ENCODE assay signal across 8 mouse cellular contexts in the genomic region with DNA sequence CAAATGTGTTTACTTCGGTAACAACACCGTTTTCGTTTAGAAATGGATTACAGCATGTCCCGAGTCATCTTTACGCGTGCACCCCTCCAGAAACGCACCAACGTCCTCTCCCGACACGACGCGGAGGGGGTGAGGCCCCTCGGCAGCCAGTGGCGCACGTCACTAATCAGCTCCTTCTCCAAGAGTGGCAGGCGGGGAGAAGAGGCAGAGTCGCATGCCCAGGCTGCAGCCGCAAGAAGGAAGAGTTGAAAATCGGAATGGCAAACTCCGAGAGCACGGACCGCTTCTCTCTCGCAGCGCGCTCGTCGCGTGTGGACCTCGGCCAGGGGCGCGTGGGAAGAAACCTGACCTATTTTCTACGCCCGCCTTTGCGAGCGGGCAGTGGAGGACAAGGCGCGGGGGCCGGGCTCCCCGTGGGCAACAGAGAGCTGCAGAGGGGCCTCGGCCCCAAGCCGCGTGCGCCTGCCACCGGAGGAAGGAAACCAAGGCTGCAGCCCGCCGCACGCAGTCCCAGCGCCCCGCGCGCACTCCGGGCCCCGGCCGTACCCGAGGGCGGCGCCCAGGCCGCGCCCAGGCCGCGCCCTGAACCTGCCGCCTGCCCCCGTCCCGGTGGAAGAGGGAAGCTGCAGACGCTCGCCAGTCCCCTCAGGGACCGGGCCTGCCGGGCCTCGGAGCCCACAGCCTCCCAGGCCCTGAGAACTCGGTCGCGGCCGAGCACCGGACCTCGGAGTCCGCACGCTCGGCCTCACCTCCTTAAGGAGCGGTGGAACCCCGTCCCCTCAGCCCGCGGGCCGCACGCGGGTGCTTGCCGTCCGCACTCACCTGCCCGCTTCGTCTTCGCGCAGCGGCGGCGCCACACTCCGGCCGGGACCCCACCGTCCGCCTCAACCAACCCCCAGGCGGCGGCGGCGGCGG. TPM values are rescaled to one million over a fixed set of nuclear protein-coding genes. Genes with fewer than 3 reads are reported as not detected.
DNase-seq lines count a peak whose midpoint lies in the region; ATAC-seq and TF ChIP-seq lines count a peak whose summit lies in the region.

No protein-coding gene starts in this region.

- no peak for TF ChIP-seq POLR2A in spleen, adult 2 months (IDR thresholded peaks at IDR 0.05; ENCODE audit: low read depth, low read length)

- peaks cover 18% of the 10 kb centered on the region for H3K4me1 ChIP-seq in intestine, embryonic 15.5 days (replicated peaks)
- H3K4me1 ChIP-seq in limb, embryonic 10.5 days: peaks cover 32% of the 10 kb centered on the region
- H3K4me1 ChIP-seq in midbrain, embryonic 11.5 days (ENCODE audit: control insufficient read depth, insufficient read depth, low read length): peaks cover 13% of the 10 kb centered on the region
- H3K4me1 ChIP-seq in spleen, adult 2 months (ENCODE audit: control insufficient read depth, insufficient read depth, insufficient read length): peaks cover 7% of the 10 kb centered on the region

- H3K27ac ChIP-seq in intestine, embryonic 15.5 days: peak overlapping the region; percentile 89
- peak overlapping the region; percentile 94 for H3K27ac ChIP-seq in limb, embryonic 10.5 days
- H3K27ac ChIP-seq in midbrain, embryonic 11.5 days (ENCODE audit: low read depth, low read length): peak overlapping the region; percentile 57
- H3K27ac ChIP-seq in spleen, adult 2 months (ENCODE audit: insufficient read depth, low read length): peak overlapping the region; percentile 95

- peak overlapping the region; percentile 75 for H3K4me3 ChIP-seq in intestine, embryonic 15.5 days (replicated peaks)
- peak overlapping the region; percentile 97 for H3K4me3 ChIP-seq in limb, embryonic 10.5 days
- peak overlapping the region; percentile 99 for H3K4me3 ChIP-seq in midbrain, embryonic 11.5 days (ENCODE audit: low read depth, low read length)
- H3K4me3 ChIP-seq in spleen, adult 2 months (ENCODE audit: extremely low read depth, insufficient read depth, insufficient read length): peak overlapping the region; percentile 100

- no peaks in the 10 kb centered on the region for H3K9me3 ChIP-seq in intestine, embryonic 15.5 days
- H3K9me3 ChIP-seq in limb, embryonic 10.5 days (replicated peaks): no peaks in the 10 kb centered on the region
- no peaks in the 10 kb centered on the region for H3K9me3 ChIP-seq in midbrain, embryonic 11.5 days (ENCODE audit: control insufficient read depth, low read length)

- H3K4me2 ChIP-seq in intestine, embryonic 15.5 days (replicated peaks): peak overlapping the region; percentile 70
- H3K4me2 ChIP-seq in midbrain, embryonic 11.5 days: peak overlapping the region; percentile 92

- TF ChIP-seq CTCF in spleen, adult 2 months (IDR thresholded peaks at IDR 0.05; ENCODE audit: extremely low read depth, insufficient read depth, insufficient read length, insufficient replicate concordance): no peak

- H3K36me3 ChIP-seq in intestine, embryonic 15.5 days: 0 out of 2 replicates have a peak, but pooled peaks cover 4% of the 10 kb centered on the region
- H3K36me3 ChIP-seq in limb, embryonic 10.5 days: peaks cover 18% of the 10 kb centered on the region
- no peaks in the 10 kb centered on the region for H3K36me3 ChIP-seq in midbrain, embryonic 11.5 days (ENCODE audit: control insufficient read depth, insufficient read depth, low read length)
- H3K36me3 ChIP-seq in spleen, adult 2 months (ENCODE audit: control insufficient read depth, insufficient read depth, low read length): peaks cover 4% of the 10 kb centered on the region; the same call in 1 of the 2 replicates

- H3K9ac ChIP-seq in intestine, embryonic 15.5 days: peak overlapping the region; percentile 82
- H3K9ac ChIP-seq in midbrain, embryonic 11.5 days (ENCODE audit: low read length): peak overlapping the region; percentile 94

- peak; percentile 4 to 8 for DNase-seq in monocyte, adult 2 months (ENCODE audit: low read depth in 1 of 2, low spot score in 2 of 2)
- peak; percentile 52 to 61 for DNase-seq in cerebellum, postnatal 36 days
- peak; percentile 61 for DNase-seq in gastrocnemius, postnatal 10 days
- DNase-seq in limb, embryonic 10.5 days (ENCODE audit: low spot score): peak; percentile 64
- peak; percentile 93 for DNase-seq in midbrain, embryonic 11.5 days (ENCODE audit: low spot score, missing footprints)
- peak; percentile 15 to 43 for DNase-seq in spleen, adult 2 months (ENCODE audit: low read depth in 1 of 2, low spot score in 2 of 2)

- WGBS in intestine, embryonic 15.5 days: under 1% methylated on average over 101 of the region's 103 CpGs
- WGBS in limb, embryonic 10.5 days: under 1% methylated on average over 103 of the region's 103 CpGs
- WGBS in midbrain, embryonic 11.5 days: under 1% methylated on average over 88 of the region's 103 CpGs
- under 1% methylated on average over 102 of the region's 103 CpGs for WGBS in spleen, adult 2 months

- no peaks in the 10 kb centered on the region for H3K27me3 ChIP-seq in intestine, embryonic 15.5 days (replicated peaks)
- no peaks in the 10 kb centered on the region for H3K27me3 ChIP-seq in limb, embryonic 10.5 days (ENCODE audit: low read depth, poor library complexity, severe bottlenecking)
- no peaks in the 10 kb centered on the region for H3K27me3 ChIP-seq in midbrain, embryonic 11.5 days (ENCODE audit: control insufficient read depth, insufficient read depth, low read length)
- H3K27me3 ChIP-seq in spleen, adult 2 months (ENCODE audit: control insufficient read depth, insufficient read depth, low read length): no peaks in the 10 kb centered on the region

- ATAC-seq in monocyte, adult 5-6 weeks (replicated peaks; ENCODE audit: insufficient number of reproducible peaks, low FRiP score, low TSS enrichment, poor library complexity, severe bottlenecking): no peak
- peak; percentile 73 for ATAC-seq in intestine, embryonic 15.5 days
- ATAC-seq in midbrain, embryonic 11.5 days (ENCODE audit: low FRiP score): no peak; the same call in none of the 2 replicates

RNA-seq across cellular contexts. Expression of a gene that starts 0.5 kb away (rescaled TPM):
- 101 to 135 TPM (median 121 TPM) in 3 replicates for total RNA-seq in monocyte, adult 5-6 weeks (2017)
- total RNA-seq in gastrocnemius, postnatal 10 days (2021): 10 to 100 TPM; 82.7 to 91.8 TPM
- polyA plus RNA-seq in intestine, embryonic 15.5 days (2015; fragmentation: Nextera tagmentation; extraction: Ambion mirVana): 91.7 and 97.9 TPM in 2 replicates
- 71.4 and 76.9 TPM in 2 replicates for polyA plus RNA-seq in limb, embryonic 10.5 days (2016; fragmentation: Nextera tagmentation; extraction: Ambion mirVana)
- polyA plus RNA-seq in midbrain, embryonic 11.5 days (2014; fragmentation: Nextera tagmentation; extraction: Ambion mirVana): 83.3 and 92.0 TPM in 2 replicates
- polyA plus RNA-seq in spleen, adult 2 months (2012; rRNA removed): 8.2 and 9.6 TPM in 2 replicates

RNA-seq across cellular contexts. Expression of a gene that starts 0.8 kb away (rescaled TPM):
- total RNA-seq in monocyte, adult 5-6 weeks (2017): 22.4 to 31.4 TPM (median 26.9 TPM) in 3 replicates
- total RNA-seq in gastrocnemius, postnatal 10 days (2021): 10 to 100 TPM; 30.1 to 32.2 TPM
- 2.8 and 3.8 TPM in 2 replicates for polyA plus RNA-seq in intestine, embryonic 15.5 days (2015; fragmentation: Nextera tagmentation; extraction: Ambion mirVana)
- 3.3 and 3.4 TPM in 2 replicates for polyA plus RNA-seq in limb, embryonic 10.5 days (2016; fragmentation: Nextera tagmentation; extraction: Ambion mirVana)
- polyA plus RNA-seq in midbrain, embryonic 11.5 days (2014; fragmentation: Nextera tagmentation; extraction: Ambion mirVana): 8.1 and 9.0 TPM in 2 replicates
- 15.0 and 15.5 TPM in 2 replicates for polyA plus RNA-seq in spleen, adult 2 months (2012; rRNA removed)

Comparison
In these comparisons a context has a peak if more than half of its experiments do, and no peak if none do; other contexts are left out.
1. DNase-seq: peak in every context shown above with its lines; median percentile 93 in midbrain, embryonic 11.5 days; 64 in limb, embryonic 10.5 days; 61 in gastrocnemius, postnatal 10 days; 56 in cerebellum, postnatal 36 days; 29 in spleen, adult 2 months; 6 in monocyte, adult 2 months.